Mouse (Mus musculus) G1E (cell line): ENCODE measurements around the gene Akap6.

ENCODE experiments used
- CTCF ChIP-seq: IDR thresholded peaks from 2 replicates; pipeline ENCODE4 v1.5.1; 2012; ENCODE audit warnings: low read depth, low read length, inconsistent platforms, mixed read lengths
- GATA1 ChIP-seq: IDR thresholded peaks from 2 replicates; pipeline ENCODE4 v1.6.1; 2012; ENCODE audit warnings: borderline replicate concordance, low read length, inconsistent platforms, mixed read lengths
- POLR2AphosphoS5 ChIP-seq: IDR thresholded peaks from 2 replicates; pipeline ENCODE4 v1.6.1; 2012; ENCODE audit warnings: low read depth, low read length, inconsistent platforms; ENCODE audit not compliant: insufficient replicate concordance

GRCm38 (mm10) chr12:53070907-53071306 is 371.7 kb downstream of the Akap6 start:
- TF ChIP-seq CTCF, result no peak
- TF ChIP-seq POLR2AphosphoS5, result no peak
- TF ChIP-seq GATA1, result no peak
